Mouse (Mus musculus): Measurements from ENCODE around the gene Bcl2l1. TPM values are rescaled to one million over a fixed set of nuclear protein-coding genes. Genes with fewer than 3 reads are reported as not detected.
A peak's percentile ranks its signal among the peaks of the same experiment; 100 is the strongest.

Gene Bcl2l1
- total and polyA plus RNA-seq, 3 experiments, result 48.1 to 102 (median 51.9) TPM

DNA sequence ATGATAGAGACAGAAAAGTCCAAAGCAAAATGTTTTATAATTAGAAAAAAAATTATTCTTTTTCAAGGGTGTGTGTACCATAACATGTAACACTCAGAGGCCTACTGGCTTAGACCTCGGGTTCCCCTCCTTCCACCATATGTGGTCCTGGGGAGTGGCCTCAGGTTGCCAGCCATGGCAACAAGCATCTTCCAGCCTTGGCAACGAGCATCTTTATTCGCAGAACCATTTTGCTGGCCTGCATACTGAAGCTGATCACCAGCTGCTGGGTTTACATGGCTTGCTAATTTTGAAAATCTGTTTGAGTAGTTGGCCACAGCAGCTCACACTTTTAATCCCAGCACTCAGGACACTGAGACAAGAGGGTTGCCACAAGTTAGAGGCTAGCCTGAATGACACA, 55.5 kb downstream of the Bcl2l1 start:
- WGBS, result 86% methylated on average over 3 of the region's 3 CpGs
- no peak for DNase-seq
- intact Hi-C loops (cut with DNase I), result no loop called here
- Histone ChIP-seq H3K4me3 (no peak overlapping the region), H3K4me1 (ENCODE audit: control insufficient read depth, insufficient read depth, low read length) (peaks cover 4% of the 10 kb centered on the region), H3K36me3 (ENCODE audit: control insufficient read depth, insufficient read depth, low read length) (peaks cover 5% of the 10 kb centered on the region), H3K27ac (no peak overlapping the region), H3K27me3 (ENCODE audit: control insufficient read depth, insufficient read depth, low read length) (no peaks in the 10 kb centered on the region), H3K9ac (ENCODE audit: low read depth, low read length) (no peak overlapping the region), H3K79me2 (replicated peaks; ENCODE audit: control insufficient read depth, insufficient read depth, low read length) (no peaks in the 10 kb centered on the region)
- TF ChIP-seq POLR2A (IDR thresholded peaks at IDR 0.05; ENCODE audit: insufficient read depth, low read depth, low read length), result no peak
- no peak for TF ChIP-seq CTCF (IDR thresholded peaks at IDR 0.05)
- no peak for TF ChIP-seq EP300 (IDR thresholded peaks at IDR 0.05; ENCODE audit: insufficient read depth, low read depth, low read length)

DNA sequence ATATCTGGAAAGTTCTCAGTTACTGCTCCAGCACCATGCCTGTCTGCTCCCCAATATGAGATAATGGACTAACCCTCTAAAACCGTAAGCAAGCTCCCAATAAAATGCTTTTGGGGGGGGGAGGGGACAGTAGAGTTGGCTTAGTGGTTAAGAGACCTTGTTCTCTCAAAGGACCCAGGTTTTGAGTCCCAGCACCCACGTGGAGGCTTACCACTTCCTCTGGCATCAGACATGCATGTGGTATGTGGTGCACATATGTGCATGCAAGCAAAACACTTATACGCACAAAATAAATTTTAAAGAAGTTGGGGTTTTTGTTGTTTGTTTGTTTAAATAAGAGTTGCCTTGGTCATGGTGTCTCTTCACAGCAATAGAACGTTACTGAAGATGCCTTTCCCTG, 56.2 kb downstream of the Bcl2l1 start:
- TF ChIP-seq POLR2A (IDR thresholded peaks at IDR 0.05; ENCODE audit: insufficient read depth, low read depth, low read length), result no peak
- no peak for TF ChIP-seq EP300 (IDR thresholded peaks at IDR 0.05; ENCODE audit: insufficient read depth, low read depth, low read length)
- no peak for TF ChIP-seq CTCF (IDR thresholded peaks at IDR 0.05)
- H3K27me3 ChIP-seq (ENCODE audit: control insufficient read depth, insufficient read depth, low read length), result no peaks in the 10 kb centered on the region
- 75% methylated on average over 4 of the region's 4 CpGs for WGBS
- peaks cover 2% of the 10 kb centered on the region; the same call in 1 of the 2 replicates for H3K36me3 ChIP-seq (ENCODE audit: control insufficient read depth, insufficient read depth, low read length)
- intact Hi-C loops (cut with DNase I), result no loop called here
- no peak overlapping the region for H3K4me3 ChIP-seq
- H3K27ac ChIP-seq, result no peak overlapping the region
- DNase-seq, result no peak
- no peaks in the 10 kb centered on the region; the same call in 1 of the 2 replicates for H3K4me1 ChIP-seq (ENCODE audit: control insufficient read depth, insufficient read depth, low read length)
- H3K9ac ChIP-seq (ENCODE audit: low read depth, low read length), result no peak overlapping the region
- no peaks in the 10 kb centered on the region for H3K79me2 ChIP-seq (replicated peaks; ENCODE audit: control insufficient read depth, insufficient read depth, low read length)

DNA sequence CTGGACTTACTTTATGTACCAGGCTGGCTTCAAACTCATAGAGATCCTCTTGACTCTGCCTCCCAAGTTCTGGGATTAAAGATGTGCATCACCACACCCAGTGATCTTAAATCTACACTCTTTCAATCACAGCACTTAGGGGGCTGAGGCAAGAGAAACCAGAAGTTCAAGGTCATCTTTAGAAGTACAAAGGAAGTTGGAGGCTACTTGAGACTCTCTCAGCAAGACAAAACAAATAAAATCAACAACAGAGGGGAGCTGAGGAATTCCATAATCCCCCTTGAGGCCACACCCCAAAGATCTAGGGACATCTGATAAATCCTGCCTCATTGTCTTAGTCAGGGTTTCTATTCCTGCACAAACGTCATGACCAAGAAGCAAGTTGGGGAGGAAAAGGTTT, 59.3 kb downstream of the Bcl2l1 start:
- WGBS, result 11% methylated on average over 1 of the region's 1 CpGs
- Histone ChIP-seq H3K36me3 (ENCODE audit: control insufficient read depth, insufficient read depth, low read length) (no peaks in the 10 kb centered on the region), H3K9ac (ENCODE audit: low read depth, low read length) (no peak overlapping the region), H3K4me1 (ENCODE audit: control insufficient read depth, insufficient read depth, low read length) (peaks cover 1% of the 10 kb centered on the region; the same call in 1 of the 2 replicates), H3K27ac (no peak overlapping the region), H3K79me2 (replicated peaks; ENCODE audit: control insufficient read depth, insufficient read depth, low read length) (no peaks in the 10 kb centered on the region), H3K4me3 (no peak overlapping the region), H3K27me3 (ENCODE audit: control insufficient read depth, insufficient read depth, low read length) (no peaks in the 10 kb centered on the region)
- DNase-seq, result no peak
- TF ChIP-seq CTCF (IDR thresholded peaks at IDR 0.05), result no peak
- no peak for TF ChIP-seq EP300 (IDR thresholded peaks at IDR 0.05; ENCODE audit: insufficient read depth, low read depth, low read length)
- no peak for TF ChIP-seq POLR2A (IDR thresholded peaks at IDR 0.05; ENCODE audit: insufficient read depth, low read depth, low read length)
- intact Hi-C loops (cut with DNase I), result no loop called here

DNA sequence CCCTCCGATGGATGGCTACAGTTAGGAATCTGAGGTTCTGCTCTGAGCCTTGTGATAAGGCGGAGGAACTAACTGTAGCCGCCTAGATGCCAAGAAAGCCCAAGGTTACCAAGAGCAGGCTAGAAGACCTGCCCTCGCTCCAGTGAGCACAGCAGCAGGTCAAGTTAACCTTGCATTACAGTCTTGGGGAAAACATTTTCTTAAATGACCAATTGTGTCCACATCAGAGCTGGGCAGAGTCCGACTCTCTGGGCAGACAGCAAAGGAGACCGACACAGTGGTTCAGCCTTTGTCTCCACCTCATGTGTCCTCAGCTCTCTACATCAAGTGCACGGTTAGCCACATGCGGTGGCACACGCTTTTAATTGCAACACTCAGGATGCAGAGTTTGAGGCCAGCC, 60.0 kb downstream of the Bcl2l1 start:
- Histone ChIP-seq H3K27ac (no peak overlapping the region), H3K79me2 (replicated peaks; ENCODE audit: control insufficient read depth, insufficient read depth, low read length) (no peaks in the 10 kb centered on the region), H3K4me1 (ENCODE audit: control insufficient read depth, insufficient read depth, low read length) (peaks cover 1% of the 10 kb centered on the region; the same call in 1 of the 2 replicates), H3K4me3 (no peak overlapping the region), H3K9ac (ENCODE audit: low read depth, low read length) (no peak overlapping the region), H3K27me3 (ENCODE audit: control insufficient read depth, insufficient read depth, low read length) (no peaks in the 10 kb centered on the region), H3K36me3 (ENCODE audit: control insufficient read depth, insufficient read depth, low read length) (no peaks in the 10 kb centered on the region)
- DNase-seq, result no peak
- intact Hi-C loops (cut with DNase I), result no loop called here
- no peak for TF ChIP-seq POLR2A (IDR thresholded peaks at IDR 0.05; ENCODE audit: insufficient read depth, low read depth, low read length)
- TF ChIP-seq CTCF (IDR thresholded peaks at IDR 0.05), result no peak
- no peak for TF ChIP-seq EP300 (IDR thresholded peaks at IDR 0.05; ENCODE audit: insufficient read depth, low read depth, low read length)
- 87% methylated on average over 9 of the region's 9 CpGs for WGBS

DNA sequence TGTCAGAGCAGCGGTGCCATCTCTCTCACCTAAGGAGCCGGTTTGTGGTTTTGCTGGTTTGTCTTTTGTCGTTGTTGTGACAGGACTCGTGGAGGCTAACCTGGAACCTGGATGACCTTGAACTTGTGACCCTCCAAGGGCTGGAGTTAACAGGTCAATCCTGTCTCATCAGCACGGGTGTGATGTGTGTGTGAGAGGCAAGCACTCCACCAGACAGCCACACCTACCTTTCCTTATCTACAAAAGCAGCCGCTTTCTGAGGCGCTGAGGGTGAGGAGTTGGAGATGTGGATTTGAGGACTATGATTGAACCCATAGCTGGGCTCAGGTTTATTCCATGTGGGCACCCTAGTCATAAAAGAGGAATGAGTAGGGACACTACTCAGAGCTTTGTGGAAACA, 61.9 kb downstream of the Bcl2l1 start:
- H3K79me2 ChIP-seq (replicated peaks; ENCODE audit: control insufficient read depth, insufficient read depth, low read length), result no peaks in the 10 kb centered on the region
- peaks cover 3% of the 10 kb centered on the region; the same call in 1 of the 2 replicates for H3K4me1 ChIP-seq (ENCODE audit: control insufficient read depth, insufficient read depth, low read length)
- no peak overlapping the region for H3K9ac ChIP-seq (ENCODE audit: low read depth, low read length)
- H3K36me3 ChIP-seq (ENCODE audit: control insufficient read depth, insufficient read depth, low read length), result no peaks in the 10 kb centered on the region
- WGBS, result 72% methylated on average over 7 of the region's 7 CpGs
- TF ChIP-seq POLR2A (IDR thresholded peaks at IDR 0.05; ENCODE audit: insufficient read depth, low read depth, low read length) (no peak), CTCF (IDR thresholded peaks at IDR 0.05) (no peak), EP300 (IDR thresholded peaks at IDR 0.05; ENCODE audit: insufficient read depth, low read depth, low read length) (no peak)
- H3K27me3 ChIP-seq (ENCODE audit: control insufficient read depth, insufficient read depth, low read length), result no peaks in the 10 kb centered on the region
- DNase-seq, result no peak
- H3K27ac ChIP-seq, result no peak overlapping the region
- intact Hi-C loops (cut with DNase I), result loop anchor here (10.0 kb wide), 1 partner anchor 155 kb away; no protein-coding TSS in a partner anchor
- no peak overlapping the region for H3K4me3 ChIP-seq

DNA sequence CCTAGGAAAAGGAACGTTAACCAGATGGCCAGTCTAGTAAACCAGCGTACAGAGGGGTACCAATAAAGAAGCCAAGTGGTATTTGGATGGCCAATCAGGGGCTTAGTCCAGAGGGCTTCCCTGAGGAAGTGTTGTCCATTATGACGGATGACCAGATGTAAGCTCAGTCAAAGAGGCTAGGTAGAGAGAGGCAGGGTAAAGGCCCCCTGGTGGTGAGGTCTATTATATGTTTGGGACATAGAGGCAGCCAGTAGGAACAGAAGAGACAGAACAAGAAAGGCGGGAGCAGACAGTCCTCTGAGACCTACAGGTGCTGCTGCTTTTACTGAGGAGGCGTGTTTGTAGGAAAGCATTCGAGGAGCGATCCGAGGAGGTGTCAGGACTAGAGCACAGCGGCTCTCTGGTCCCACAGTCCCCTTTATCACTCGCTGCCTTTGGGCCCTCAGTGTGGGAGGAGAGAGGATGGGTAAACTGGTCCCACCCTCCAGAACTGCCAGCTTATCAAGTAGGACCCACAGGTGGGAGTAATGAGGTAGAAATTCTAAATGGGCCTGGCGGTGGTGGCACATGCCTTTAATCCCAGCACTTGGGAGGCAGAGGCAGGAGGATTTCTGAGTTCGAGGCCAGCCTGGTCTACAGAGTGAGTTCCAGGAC, 63.8 kb downstream of the Bcl2l1 start:
- peak; percentile 47 to 59 for DNase-seq
- Histone ChIP-seq H3K27me3 (ENCODE audit: control insufficient read depth, insufficient read depth, low read length) (no peaks in the 10 kb centered on the region), H3K36me3 (ENCODE audit: control insufficient read depth, insufficient read depth, low read length) (no peaks in the 10 kb centered on the region), H3K9ac (ENCODE audit: low read depth, low read length) (no peak overlapping the region), H3K79me2 (replicated peaks; ENCODE audit: control insufficient read depth, insufficient read depth, low read length) (no peaks in the 10 kb centered on the region), H3K4me1 (ENCODE audit: control insufficient read depth, insufficient read depth, low read length) (peaks cover 6% of the 10 kb centered on the region), H3K27ac (no peak overlapping the region; the same call in 1 of the 2 replicates), H3K4me3 (no peak overlapping the region)
- intact Hi-C loops (cut with DNase I), result loop anchor here (1.0 to 10.0 kb wide), 4 partner anchors 17 to 153 kb away; no protein-coding TSS in a partner anchor
- 67% methylated on average over 12 of the region's 12 CpGs for WGBS
- TF ChIP-seq EP300 (IDR thresholded peaks at IDR 0.05; ENCODE audit: insufficient read depth, low read depth, low read length), result no peak
- TF ChIP-seq CTCF (IDR thresholded peaks at IDR 0.05), result peak; percentile 81
- no peak for TF ChIP-seq POLR2A (IDR thresholded peaks at IDR 0.05; ENCODE audit: insufficient read depth, low read depth, low read length)
